Mouse (Mus musculus) intestine, postnatal 0 days (tissue): ENCODE measurements around the gene Prkg1. TPM values are rescaled to one million over a fixed set of nuclear protein-coding genes. Genes with fewer than 3 reads are reported as not detected.

Experiments
- ATAC-seq: fragments of 200-750 bp; cut with Nextera tagmentation; 2 replicates; pipeline ENCODE4 v1.8.0; 2017; ENCODE audit warnings: mild to moderate bottlenecking, moderate TSS enrichment, moderate library complexity
- H3K27ac ChIP-seq: fragments of 300-500 bp; sonication (generic); 2 replicates; pipeline ENCODE4 v1.5.1; 2014; ENCODE audit warnings: mild to moderate bottlenecking, low read depth, low read length, moderate library complexity
- H3K27me3 ChIP-seq: fragments of 300-500 bp; sonication (generic); replicated peaks from 2 replicates; pipeline ENCODE4 v1.6.1; 2014; ENCODE audit warnings: low read length, mixed read lengths; ENCODE audit not compliant: control insufficient read depth, insufficient read depth
- H3K36me3 ChIP-seq: fragments of 300-500 bp; sonication (generic); 2 replicates; pipeline ENCODE4 v1.6.1; 2014; ENCODE audit warnings: mild to moderate bottlenecking, moderate library complexity; ENCODE audit not compliant: control insufficient read depth, insufficient read depth
- H3K4me1 ChIP-seq: fragments of 300-500 bp; sonication (generic); replicated peaks from 2 replicates; pipeline ENCODE4 v1.6.1; 2014; ENCODE audit warnings: antibody characterized with exemption, low read length, mixed read lengths; ENCODE audit not compliant: control insufficient read depth, insufficient read depth
- H3K4me2 ChIP-seq: fragments of 300-500 bp; sonication (generic); replicated peaks from 2 replicates; pipeline ENCODE4 v1.6.1; 2014; ENCODE audit warnings: low read depth, mild to moderate bottlenecking, moderate library complexity
- H3K4me3 ChIP-seq: fragments of 300-500 bp; sonication (generic); 2 replicates; pipeline ENCODE4 v1.5.1; 2014; ENCODE audit warnings: low read depth, low read length
- H3K9ac ChIP-seq: fragments of 300-500 bp; sonication (generic); 2 replicates; pipeline ENCODE4 v1.6.1; 2014; ENCODE audit warnings: mild to moderate bottlenecking, low read depth, low read length
- H3K9me3 ChIP-seq: fragments of 300-500 bp; sonication (generic); 2 replicates; pipeline ENCODE4 v1.6.1; 2016; ENCODE audit warnings: mixed run types; ENCODE audit not compliant: control insufficient read depth
- CTCF ChIP-seq: sonication (generic); IDR thresholded peaks from 2 replicates; pipeline ENCODE4 v1.5.1; 2016; ENCODE audit warnings: low read depth, mild to moderate bottlenecking, control low read depth, antibody characterized with exemption, moderate library complexity
- WGBS: fragments of 180-500 bp; shearing (Covaris S2); extraction: QIAGEN DNeasy Blood & Tissue Kit; methylation state at CpG from one replicate; pipeline ENCODE4 v1.1.7; 2014; 5-methylcytosine and 5-hydroxymethylcytosine counted together
- polyA plus RNA-seq: library from polyadenylated mRNA; unstranded; fragments of >200 nt; fragmentation: Nextera tagmentation; extraction: Ambion mirVana; gene quantifications from 2 replicates; pipeline ENCODE4 v1.2.1, GENCODE M21; 2015

Prkg1 gene
- polyA plus RNA-seq, 1 experiment from 2014 or later, result 4.0 TPM

DNA sequence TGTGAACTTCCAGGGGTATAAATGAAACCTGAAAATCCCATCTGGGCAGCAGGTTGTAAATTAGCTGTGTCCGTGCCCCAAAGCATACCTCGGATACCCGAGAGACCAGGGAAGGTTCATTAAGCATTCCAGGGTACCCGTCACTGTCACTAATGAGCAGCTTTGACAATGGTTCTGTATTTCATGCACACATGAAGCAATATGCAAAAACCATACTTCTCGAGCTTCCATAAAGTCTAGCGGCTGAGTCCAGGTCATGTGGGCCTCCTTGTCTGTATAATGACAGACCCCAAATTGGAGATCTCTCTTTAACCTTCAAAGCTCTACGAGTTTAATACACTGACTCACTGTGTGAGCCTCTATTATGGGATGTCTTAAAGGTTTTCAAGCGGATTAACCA, 1088.5 kb downstream of the Prkg1 start:
- Histone ChIP-seq H3K27ac (no peak overlapping the region), H3K36me3 (no peaks in the 10 kb centered on the region), H3K9ac (no peak overlapping the region), H3K4me1 (no peaks in the 10 kb centered on the region), H3K27me3 (no peaks in the 10 kb centered on the region), H3K4me2 (no peak overlapping the region), H3K9me3 (no peaks in the 10 kb centered on the region), H3K4me3 (no peak overlapping the region)
- TF ChIP-seq CTCF, result no peak
- 77% methylated on average over 8 of the region's 8 CpGs for WGBS
- no peak for ATAC-seq

- Histone ChIP-seq H3K36me3 (no peaks in the 10 kb centered on the region), H3K4me2 (no peak overlapping the region), H3K27ac (no peak overlapping the region), H3K27me3 (no peaks in the 10 kb centered on the region), H3K4me1 (no peaks in the 10 kb centered on the region), H3K9ac (no peak overlapping the region), H3K9me3 (no peaks in the 10 kb centered on the region), H3K4me3 (no peak overlapping the region)
- TF ChIP-seq CTCF, result peak; percentile 82
- ATAC-seq, result no peak
- WGBS, result 8% methylated on average over 8 of the region's 8 CpGs
Measured at GRCm38 (mm10) chr19:30664269-30664668, 1100.6 kb downstream of the Prkg1 start.

GRCm38 (mm10) chr19:30642629-30643170, 1122.1 kb downstream of the Prkg1 start:
- ATAC-seq, result no peak
- Histone ChIP-seq H3K4me3 (no peak overlapping the region), H3K36me3 (no peaks in the 10 kb centered on the region), H3K4me1 (no peaks in the 10 kb centered on the region), H3K27me3 (no peaks in the 10 kb centered on the region), H3K4me2 (no peak overlapping the region), H3K9me3 (no peaks in the 10 kb centered on the region), H3K9ac (no peak overlapping the region), H3K27ac (no peak overlapping the region)
- WGBS, result 63% methylated on average over 5 of the region's 5 CpGs
- no peak for TF ChIP-seq CTCF

- H3K4me1 ChIP-seq, result no peaks in the 10 kb centered on the region
- H3K36me3 ChIP-seq, result no peaks in the 10 kb centered on the region
- no peaks in the 10 kb centered on the region for H3K9me3 ChIP-seq
- no peak for ATAC-seq
- H3K27me3 ChIP-seq, result no peaks in the 10 kb centered on the region
- WGBS, result 85% methylated on average over 8 of the region's 8 CpGs
- no peak overlapping the region for H3K9ac ChIP-seq
- no peak for TF ChIP-seq CTCF
- H3K4me2 ChIP-seq, result no peak overlapping the region
- H3K4me3 ChIP-seq, result no peak overlapping the region
- H3K27ac ChIP-seq, result no peak overlapping the region
Measured at GRCm38 (mm10) chr19:30637471-30637870, 1127.4 kb downstream of the Prkg1 start.

- H3K36me3 ChIP-seq, result no peaks in the 10 kb centered on the region
- no peak overlapping the region for H3K4me3 ChIP-seq
- H3K4me1 ChIP-seq, result no peaks in the 10 kb centered on the region
- no peak overlapping the region for H3K4me2 ChIP-seq
- ATAC-seq, result no peak
- no peak overlapping the region for H3K9ac ChIP-seq
- 56% methylated on average over 3 of the region's 3 CpGs for whole genome bisulfite sequencing
- no peak overlapping the region for H3K27ac ChIP-seq
- no peaks in the 10 kb centered on the region for H3K9me3 ChIP-seq
- TF ChIP-seq CTCF, result no peak
- H3K27me3 ChIP-seq, result no peaks in the 10 kb centered on the region
Measured at GRCm38 (mm10) chr19:30631051-30631450, 1133.8 kb downstream of the Prkg1 start.

DNA sequence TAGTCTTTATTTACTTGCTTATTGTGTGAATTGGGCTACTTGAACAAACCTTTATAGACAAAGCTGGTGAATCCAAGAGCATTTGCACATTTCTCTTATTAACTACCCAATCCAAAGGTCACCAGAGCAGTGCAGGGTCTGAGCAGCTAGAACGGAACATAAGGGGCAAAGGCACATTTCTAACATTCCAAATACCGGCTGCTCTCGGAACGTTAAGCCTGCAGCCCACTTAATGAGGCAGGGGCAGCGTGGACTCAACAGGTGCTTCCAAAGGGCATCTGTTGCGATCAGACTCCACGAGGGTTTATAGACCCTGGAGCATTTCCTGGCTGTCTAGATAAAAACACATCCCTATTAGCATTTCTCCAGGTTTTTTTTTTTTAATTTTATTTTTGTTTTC, 1138.8 kb downstream of the Prkg1 start:
- Histone ChIP-seq H3K9ac (no peak overlapping the region), H3K4me3 (no peak overlapping the region), H3K4me2 (no peak overlapping the region), H3K27ac (no peak overlapping the region), H3K4me1 (no peaks in the 10 kb centered on the region), H3K36me3 (no peaks in the 10 kb centered on the region), H3K27me3 (no peaks in the 10 kb centered on the region), H3K9me3 (no peaks in the 10 kb centered on the region)
- TF ChIP-seq CTCF, result no peak
- no peak for ATAC-seq
- 30% methylated on average over 7 of the region's 7 CpGs for WGBS

GRCm38 (mm10) chr19:30625391-30625790, 1139.4 kb downstream of the Prkg1 start:
- no peak overlapping the region for H3K4me2 ChIP-seq
- H3K4me1 ChIP-seq, result no peaks in the 10 kb centered on the region
- ATAC-seq, result no peak
- H3K4me3 ChIP-seq, result no peak overlapping the region
- H3K36me3 ChIP-seq, result no peaks in the 10 kb centered on the region
- TF ChIP-seq CTCF, result no peak
- WGBS, result 47% methylated on average over 2 of the region's 2 CpGs
- H3K27ac ChIP-seq, result no peak overlapping the region
- H3K9me3 ChIP-seq, result no peaks in the 10 kb centered on the region
- no peaks in the 10 kb centered on the region for H3K27me3 ChIP-seq
- no peak overlapping the region for H3K9ac ChIP-seq
